Mouse (Mus musculus) erythroblast, embryonic 14.5 days (primary cell): Measurements from ENCODE around the gene Thsd4.

ENCODE experiments used
- GATA1 ChIP-seq: IDR thresholded peaks from 2 replicates; pipeline ENCODE4 v1.6.1; 2012; ENCODE audit warnings: low read length, inconsistent platforms, mixed read lengths
- TAL1 ChIP-seq: IDR thresholded peaks from 3 replicates; pipeline ENCODE4 v1.6.1; 2012; ENCODE audit warnings: low read length, inconsistent platforms, mixed read lengths

DNA sequence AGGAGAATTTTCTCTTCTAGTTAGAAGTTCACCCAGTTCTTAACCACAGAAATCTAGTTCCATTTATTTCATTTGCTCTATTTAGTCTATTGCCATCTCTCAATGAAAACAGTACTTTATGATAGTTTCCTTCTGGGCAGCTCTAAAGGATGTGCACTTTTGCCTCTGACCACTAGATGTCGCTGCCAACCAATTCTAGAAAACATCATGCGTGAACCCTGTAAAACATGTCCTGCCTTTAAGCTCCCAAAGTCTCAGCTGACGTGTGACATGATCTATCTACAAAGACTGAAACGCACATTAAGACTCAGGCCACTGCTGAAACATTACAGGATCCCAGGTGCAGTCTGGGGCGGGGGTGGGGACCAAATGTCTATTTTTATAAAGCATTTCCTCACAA is 276.9 kb downstream of the Thsd4 start:
- TF ChIP-seq GATA1 (no peak), TAL1 (no peak)
